Mouse (Mus musculus) cortical plate, adult 2 months (tissue): ENCODE data around the gene Fzd2. TPM values are rescaled to one million over a fixed set of nuclear protein-coding genes. Genes with fewer than 3 reads are reported as not detected.

Experiments
- H3K27ac ChIP-seq: fragments of 200-500 bp; 2 replicates; pipeline ENCODE4 v1.5.1; 2012; ENCODE audit warnings: low read length, control low read depth, inconsistent platforms; ENCODE audit not compliant: insufficient read depth
- H3K4me1 ChIP-seq: fragments of 200-500 bp; 2 replicates; pipeline ENCODE4 v1.6.1; 2011; ENCODE audit warnings: low read length; ENCODE audit not compliant: control insufficient read depth, insufficient read depth
- H3K4me3 ChIP-seq: fragments of 200-500 bp; 2 replicates; pipeline ENCODE4 v1.5.1; 2011; ENCODE audit warnings: mild to moderate bottlenecking, low read length, control low read depth; ENCODE audit not compliant: insufficient read depth
- CTCF ChIP-seq: fragments of 200-500 bp; IDR thresholded peaks from 2 replicates; pipeline ENCODE4 v1.5.1; 2011; ENCODE audit warnings: mild to moderate bottlenecking, control low read depth, low read length; ENCODE audit not compliant: insufficient read depth; ENCODE audit errors: extremely low read depth
- POLR2A ChIP-seq: fragments of 200-500 bp; IDR thresholded peaks from 2 replicates; pipeline ENCODE4 v1.6.1; 2011; ENCODE audit warnings: mild to moderate bottlenecking, low read length, control low read depth; ENCODE audit not compliant: insufficient read depth; ENCODE audit errors: extremely low read depth
- polyA plus RNA-seq: library from polyadenylated mRNA; depleted of rRNA; stranded (reverse); fragments of >200 nt; gene quantifications from 2 replicates; pipeline ENCODE4 v1.2.3, GENCODE M21; 2012; rRNA removed

The Fzd2 gene
- polyA plus RNA-seq, 1 experiment = 11.8 TPM

- Histone ChIP-seq H3K4me1 (peaks cover 3% of the 10 kb centered on the region; the same call in 1 of the 2 replicates), H3K27ac (no peak overlapping the region), H3K4me3 (no peak overlapping the region)
- TF ChIP-seq POLR2A (no peak), CTCF (no peak; the same call in 1 of the 2 replicates)
These were observed 52.2 kb downstream of the Fzd2 start for GRCm38 (mm10) chr11:102656326-102656926.

GRCm38 (mm10) chr11:102656931-102657330 lies 52.7 kb downstream of the Fzd2 start:
- H3K27ac ChIP-seq = no peak overlapping the region
- H3K4me3 ChIP-seq = no peak overlapping the region
- peaks cover 3% of the 10 kb centered on the region; the same call in 1 of the 2 replicates for H3K4me1 ChIP-seq
- TF ChIP-seq CTCF (no peak), POLR2A (no peak)

Other genes starting within 250 kb of the Fzd2 start
- 0.02 and 0.04 TPM in 2 replicates for gene Slc4a1, start 238.2 kb upstream of the Fzd2 start, polyA plus RNA-seq
- 511 and 558 TPM in 2 replicates for gene Rundc3a, start 211.0 kb upstream of the Fzd2 start, polyA plus RNA-seq
- 85.9 and 88.4 TPM in 2 replicates for gene Slc25a39, start 196.4 kb upstream of the Fzd2 start, polyA plus RNA-seq
- 64.6 and 67.2 TPM in 2 replicates for gene Grn, start 174.1 kb upstream of the Fzd2 start, polyA plus RNA-seq
- gene Fam171a2, start 156.7 kb upstream of the Fzd2 start, polyA plus RNA-seq = 77.9 and 78.3 TPM in 2 replicates
- gene Itga2b, start 134.3 kb upstream of the Fzd2 start, polyA plus RNA-seq = 4.1 and 4.9 TPM in 2 replicates
- gene Gpatch8, start 48.0 kb upstream of the Fzd2 start, polyA plus RNA-seq = 62.0 and 62.3 TPM in 2 replicates
- 8.0 and 8.2 TPM in 2 replicates for gene Gm11627, start 24.9 kb upstream of the Fzd2 start, polyA plus RNA-seq
- gene Meioc, start 59.3 kb downstream of the Fzd2 start, polyA plus RNA-seq = not detected in 2 replicates
- gene Ccdc43, start 93.4 kb downstream of the Fzd2 start, polyA plus RNA-seq = 24.4 and 24.7 TPM in 2 replicates
- gene Adam11, start 157.0 kb downstream of the Fzd2 start, polyA plus RNA-seq = 101 and 118 TPM in 2 replicates
- 7.6 and 8.2 TPM in 2 replicates for gene Gjc1, start 215.3 kb downstream of the Fzd2 start, polyA plus RNA-seq
- gene Higd1b, start 231.5 kb downstream of the Fzd2 start, polyA plus RNA-seq = 11.5 and 12.3 TPM in 2 replicates